Mouse (Mus musculus): ENCODE data around the gene Armc2.
A peak's percentile ranks its signal among the peaks of the same experiment; 100 is the strongest.

Gene Armc2

GRCm38 (mm10) chr10:41907473-41907872 lies 110.8 kb downstream of the Armc2 start:
- DNase-seq (ENCODE audit: low spot score in 2 of 2) = no peak

- no peak for DNase-seq (ENCODE audit: low spot score in 2 of 2)
Observed at GRCm38 (mm10) chr10:41901864-41902263, 116.4 kb downstream of the Armc2 start.

- DNase-seq (ENCODE audit: low spot score in 2 of 2) = no peak
Observed at GRCm38 (mm10) chr10:41901456-41901855, 116.8 kb downstream of the Armc2 start.

GRCm38 (mm10) chr10:41896865-41897264 lies 121.4 kb downstream of the Armc2 start:
- no peak for DNase-seq (ENCODE audit: low spot score in 2 of 2)

GRCm38 (mm10) chr10:41896425-41896824 lies 121.8 kb downstream of the Armc2 start:
- no peak for DNase-seq (ENCODE audit: low spot score in 2 of 2)

- no peak for DNase-seq (ENCODE audit: low spot score in 2 of 2)
Observed at GRCm38 (mm10) chr10:41893433-41894411, 124.5 kb downstream of the Armc2 start.

GRCm38 (mm10) chr10:41891312-41891711 lies 126.9 kb downstream of the Armc2 start:
- DNase-seq (ENCODE audit: low spot score in 2 of 2) = no peak

GRCm38 (mm10) chr10:41890537-41890936 lies 127.7 kb downstream of the Armc2 start:
- no peak for DNase-seq (ENCODE audit: low spot score in 2 of 2)

GRCm38 (mm10) chr10:41889566-41889965 lies 128.7 kb downstream of the Armc2 start:
- DNase-seq (ENCODE audit: low spot score in 2 of 2) = no peak

- DNase-seq (ENCODE audit: low spot score in 2 of 2) = no peak
Observed at GRCm38 (mm10) chr10:41888365-41888941, 129.8 kb downstream of the Armc2 start.

GRCm38 (mm10) chr10:41887080-41887821 lies 131.0 kb downstream of the Armc2 start:
- DNase-seq (ENCODE audit: low spot score in 2 of 2) = peak; percentile 81 to 86

- no peak for DNase-seq (ENCODE audit: low spot score in 2 of 2)
Observed at GRCm38 (mm10) chr10:41883741-41884575, 134.3 kb downstream of the Armc2 start.

- DNase-seq (ENCODE audit: low spot score in 2 of 2) = no peak
Observed at GRCm38 (mm10) chr10:41881438-41881837, 136.8 kb downstream of the Armc2 start.

- DNase-seq (ENCODE audit: low spot score in 2 of 2) = no peak
Observed at GRCm38 (mm10) chr10:41880777-41881176, 137.5 kb downstream of the Armc2 start.

- no peak for DNase-seq (ENCODE audit: low spot score in 2 of 2)
Observed at GRCm38 (mm10) chr10:41880206-41880605, 138.0 kb downstream of the Armc2 start.

- DNase-seq (ENCODE audit: low spot score in 2 of 2) = no peak
Observed at GRCm38 (mm10) chr10:41879675-41880074, 138.6 kb downstream of the Armc2 start.

- no peak for DNase-seq (ENCODE audit: low spot score in 2 of 2)
Observed at GRCm38 (mm10) chr10:41878344-41878743, 139.9 kb downstream of the Armc2 start.

- DNase-seq (ENCODE audit: low spot score in 2 of 2) = no peak
Observed at GRCm38 (mm10) chr10:41875624-41876023, 142.6 kb downstream of the Armc2 start.

- DNase-seq (ENCODE audit: low spot score in 2 of 2) = no peak
Observed at GRCm38 (mm10) chr10:41871564-41871963, 146.7 kb downstream of the Armc2 start.

- no peak for DNase-seq (ENCODE audit: low spot score in 2 of 2)
Observed at GRCm38 (mm10) chr10:41870101-41870500, 148.1 kb downstream of the Armc2 start.

- no peak for DNase-seq (ENCODE audit: low spot score in 2 of 2)
Observed at GRCm38 (mm10) chr10:41867956-41868355, 150.3 kb downstream of the Armc2 start.

- no peak for DNase-seq (ENCODE audit: low spot score in 2 of 2)
Observed at GRCm38 (mm10) chr10:41866838-41867154, 151.4 kb downstream of the Armc2 start.
